Mouse (Mus musculus) brain, embryonic 14.5 days (tissue): Measurements from ENCODE around the gene Pts.

Experiments used
- CTCF ChIP-seq: fragments of 200-500 bp; IDR thresholded peaks from 2 replicates; pipeline ENCODE4 v1.5.1; 2012; ENCODE audit warnings: inconsistent platforms, mild to moderate bottlenecking, moderate library complexity, borderline replicate concordance; ENCODE audit not compliant: insufficient read depth, insufficient read length; ENCODE audit errors: extremely low read depth
- POLR2A ChIP-seq: fragments of 200-500 bp; IDR thresholded peaks from 2 replicates; pipeline ENCODE4 v1.6.1; 2012; ENCODE audit warnings: mild to moderate bottlenecking, inconsistent platforms, borderline replicate concordance; ENCODE audit not compliant: poor library complexity, insufficient read depth, insufficient read length, severe bottlenecking; ENCODE audit errors: extremely low read depth

DNA sequence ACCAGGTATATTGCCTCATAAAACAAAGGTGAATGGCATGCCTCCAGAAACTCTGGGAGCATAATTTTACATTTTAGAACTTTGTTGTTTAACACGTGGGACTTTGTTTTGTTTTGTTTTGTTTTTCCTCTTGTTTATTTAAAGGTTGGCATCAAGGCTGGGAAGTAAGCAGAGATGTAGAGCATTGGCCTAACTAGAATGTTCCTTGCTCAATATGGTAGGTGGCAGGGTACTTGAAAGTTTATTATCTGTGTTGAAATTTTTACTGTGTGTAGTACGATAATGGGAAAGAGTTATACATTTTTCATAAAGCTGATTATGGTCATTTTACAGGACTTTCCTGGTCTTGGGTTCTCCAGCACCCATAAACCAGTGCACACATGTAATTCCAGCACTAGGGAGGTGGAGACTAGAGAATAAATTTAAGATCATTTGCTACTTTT, 33.4 kb upstream of the Pts start:
- no peak for TF ChIP-seq CTCF
- no peak for TF ChIP-seq POLR2A
